Mouse (Mus musculus): ENCODE measurements around the gene Pgm2l1. TPM values are rescaled to one million over a fixed set of nuclear protein-coding genes. Genes with fewer than 3 reads are reported as not detected.

Gene Pgm2l1
- total RNA-seq, 1 experiment, result 6.7 TPM

DNA sequence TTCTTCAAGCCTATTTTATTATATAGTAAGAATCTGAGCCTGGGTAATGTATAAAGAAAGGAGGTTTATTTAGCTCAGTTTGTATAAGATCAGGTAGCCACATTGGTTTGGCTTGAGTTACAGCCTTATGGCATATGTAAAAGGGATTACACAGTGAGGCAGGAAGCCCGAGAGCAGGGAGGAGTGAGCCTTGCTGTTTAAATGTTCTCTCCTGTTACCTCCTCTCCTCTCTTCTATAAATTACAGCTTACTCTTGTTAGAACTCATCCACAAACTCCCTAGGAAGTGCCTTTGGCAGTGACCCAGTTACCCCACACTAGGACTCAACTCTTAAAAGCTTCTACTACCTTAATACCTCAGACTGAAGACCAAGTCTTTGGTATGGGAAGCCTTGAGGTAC lies 4.5 kb downstream of the Pgm2l1 start:
- H3K4me1 ChIP-seq (ENCODE audit: control insufficient read depth in 2 of 2, insufficient read depth in 2 of 2, low read length in 2 of 2, poor library complexity in 1 of 2), result no peaks in the 10 kb centered on the region; a peak in 1 of 4 replicates
- TF ChIP-seq ZC3H11A (IDR thresholded peaks at IDR 0.05; ENCODE audit: borderline replicate concordance, low read depth, low read length), result no peak
- no peak overlapping the region for H3K4me3 ChIP-seq (ENCODE audit: insufficient read depth in 1 of 2, low read depth in 1 of 2, low read length in 2 of 2, poor library complexity in 1 of 2, severe bottlenecking in 1 of 2)
- H3K9ac ChIP-seq (ENCODE audit: insufficient read depth, low read depth, low read length, poor library complexity, severe bottlenecking), result no peak overlapping the region
- in situ Hi-C loops (cut with MboI; ENCODE audit: low sequenced_read_pairs in 2 of 2, unreplicated experiment in 2 of 2), result no loop called here
- H3K36me3 ChIP-seq (ENCODE audit: control insufficient read depth, insufficient read depth, low read length, poor library complexity, severe bottlenecking), result no peaks in the 10 kb centered on the region
- H3K9me3 ChIP-seq (ENCODE audit: control insufficient read depth, insufficient read depth, low read depth, low read length), result no peaks in the 10 kb centered on the region
- no peak for DNase-seq (ENCODE audit: low read depth, low spot score)
- no peak overlapping the region for H3K27ac ChIP-seq (ENCODE audit: insufficient read depth, low read depth, low read length, poor library complexity, severe bottlenecking)

DNA sequence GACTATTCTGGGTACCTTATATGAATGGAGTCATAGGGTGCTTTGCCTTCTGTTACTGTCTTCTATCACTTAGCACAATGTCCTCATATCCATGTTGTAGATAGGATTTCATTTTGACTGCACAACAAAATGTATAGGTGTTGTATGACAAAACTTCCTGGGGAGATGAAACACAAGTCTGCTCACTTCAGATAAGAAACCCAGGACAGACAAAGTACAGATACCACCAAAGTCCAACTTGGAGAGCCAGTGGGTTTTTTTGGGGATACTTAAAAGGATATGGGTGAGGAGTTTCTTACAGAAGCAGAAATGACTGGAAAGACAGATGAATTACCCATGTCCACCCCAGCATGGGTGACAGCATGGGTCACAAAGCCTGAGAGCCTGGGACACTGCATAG lies 6.5 kb downstream of the Pgm2l1 start:
- Histone ChIP-seq H3K27ac (ENCODE audit: insufficient read depth, low read depth, low read length, poor library complexity, severe bottlenecking) (no peak overlapping the region), H3K36me3 (ENCODE audit: control insufficient read depth, insufficient read depth, low read length, poor library complexity, severe bottlenecking) (no peaks in the 10 kb centered on the region), H3K9me3 (ENCODE audit: control insufficient read depth, insufficient read depth, low read depth, low read length) (no peaks in the 10 kb centered on the region), H3K4me3 (ENCODE audit: insufficient read depth in 1 of 2, low read depth in 1 of 2, low read length in 2 of 2, poor library complexity in 1 of 2, severe bottlenecking in 1 of 2) (no peak overlapping the region), H3K4me1 (ENCODE audit: control insufficient read depth in 2 of 2, insufficient read depth in 2 of 2, low read length in 2 of 2, poor library complexity in 1 of 2) (no peaks in the 10 kb centered on the region; a peak in 1 of 4 replicates), H3K9ac (ENCODE audit: insufficient read depth, low read depth, low read length, poor library complexity, severe bottlenecking) (no peak overlapping the region)
- TF ChIP-seq CHD2 (IDR thresholded peaks at IDR 0.05; ENCODE audit: low read depth, low read length) (no peak), HCFC1 (IDR thresholded peaks at IDR 0.05; ENCODE audit: borderline replicate concordance, insufficient read depth, low read length) (no peak), ZC3H11A (IDR thresholded peaks at IDR 0.05; ENCODE audit: borderline replicate concordance, low read depth, low read length) (no peak), MAFK (IDR thresholded peaks at IDR 0.05; ENCODE audit: insufficient read depth, low read depth, low read length) (no peak), ZNF384 (IDR thresholded peaks at IDR 0.05; ENCODE audit: low read depth, low read length) (no peak)
- DNase-seq (ENCODE audit: low read depth, low spot score), result no peak
- in situ Hi-C loops (cut with MboI; ENCODE audit: low sequenced_read_pairs in 2 of 2, unreplicated experiment in 2 of 2), result no loop called here

GRCm38 (mm10) chr7:100234264-100234885 lies 7.2 kb downstream of the Pgm2l1 start:
- no peaks in the 10 kb centered on the region for H3K4me1 ChIP-seq (ENCODE audit: control insufficient read depth in 2 of 2, insufficient read depth in 2 of 2, low read length in 2 of 2, poor library complexity in 1 of 2)
- H3K4me3 ChIP-seq (ENCODE audit: insufficient read depth in 1 of 2, low read depth in 1 of 2, low read length in 2 of 2, poor library complexity in 1 of 2, severe bottlenecking in 1 of 2), result no peak overlapping the region
- no peak overlapping the region for H3K9ac ChIP-seq (ENCODE audit: insufficient read depth, low read depth, low read length, poor library complexity, severe bottlenecking)
- H3K27ac ChIP-seq (ENCODE audit: insufficient read depth, low read depth, low read length, poor library complexity, severe bottlenecking), result no peak overlapping the region
- no peaks in the 10 kb centered on the region for H3K9me3 ChIP-seq (ENCODE audit: control insufficient read depth, insufficient read depth, low read depth, low read length)
- H3K36me3 ChIP-seq (ENCODE audit: control insufficient read depth, insufficient read depth, low read length, poor library complexity, severe bottlenecking), result no peaks in the 10 kb centered on the region
- no peak for DNase-seq (ENCODE audit: low read depth, low spot score)
- in situ Hi-C loops (cut with MboI; ENCODE audit: low sequenced_read_pairs in 2 of 2, unreplicated experiment in 2 of 2), result no loop called here
- no peak for TF ChIP-seq MAFK (IDR thresholded peaks at IDR 0.05; ENCODE audit: insufficient read depth, low read depth, low read length)

GRCm38 (mm10) chr7:100238271-100238670 lies 11.1 kb downstream of the Pgm2l1 start:
- Histone ChIP-seq H3K9ac (ENCODE audit: insufficient read depth, low read depth, low read length, poor library complexity, severe bottlenecking) (no peak overlapping the region), H3K36me3 (ENCODE audit: control insufficient read depth, insufficient read depth, low read length, poor library complexity, severe bottlenecking) (no peaks in the 10 kb centered on the region), H3K27ac (ENCODE audit: insufficient read depth, low read depth, low read length, poor library complexity, severe bottlenecking) (no peak overlapping the region), H3K4me3 (ENCODE audit: insufficient read depth in 1 of 2, low read depth in 1 of 2, low read length in 2 of 2, poor library complexity in 1 of 2, severe bottlenecking in 1 of 2) (no peak overlapping the region), H3K9me3 (ENCODE audit: control insufficient read depth, insufficient read depth, low read depth, low read length) (no peaks in the 10 kb centered on the region), H3K4me1 (ENCODE audit: control insufficient read depth in 2 of 2, insufficient read depth in 2 of 2, low read length in 2 of 2, poor library complexity in 1 of 2) (no peaks in the 10 kb centered on the region)
- in situ Hi-C loops (cut with MboI; ENCODE audit: low sequenced_read_pairs in 2 of 2, unreplicated experiment in 2 of 2), result no loop called here
- no peak for DNase-seq (ENCODE audit: low read depth, low spot score)
- TF ChIP-seq MAFK (IDR thresholded peaks at IDR 0.05; ENCODE audit: insufficient read depth, low read depth, low read length) (no peak), CHD2 (IDR thresholded peaks at IDR 0.05; ENCODE audit: low read depth, low read length) (no peak), ZC3H11A (IDR thresholded peaks at IDR 0.05; ENCODE audit: borderline replicate concordance, low read depth, low read length) (no peak), HCFC1 (IDR thresholded peaks at IDR 0.05; ENCODE audit: borderline replicate concordance, insufficient read depth, low read length) (no peak), ZNF384 (IDR thresholded peaks at IDR 0.05; ENCODE audit: low read depth, low read length) (no peak)

DNA sequence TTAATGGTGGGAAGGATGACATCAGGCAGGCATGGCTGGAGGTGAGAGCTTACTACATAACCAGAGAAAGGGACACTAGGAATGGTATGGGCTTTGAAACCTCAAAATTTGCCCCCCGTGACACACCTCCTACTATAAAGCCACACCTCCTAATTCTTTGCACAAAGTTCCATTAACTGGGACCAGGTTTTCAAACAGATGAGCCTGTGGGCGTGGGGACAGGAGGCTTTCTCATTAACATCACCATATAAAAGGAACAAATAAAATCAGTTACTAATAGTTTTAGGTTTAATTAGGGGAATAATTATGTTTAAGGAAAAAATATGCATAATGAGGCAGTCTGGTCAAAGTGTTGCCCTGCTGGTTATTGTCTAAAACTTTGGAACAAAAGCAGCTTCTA lies 13.4 kb downstream of the Pgm2l1 start:
- Histone ChIP-seq H3K36me3 (ENCODE audit: control insufficient read depth, insufficient read depth, low read length, poor library complexity, severe bottlenecking) (no peaks in the 10 kb centered on the region), H3K9me3 (ENCODE audit: control insufficient read depth, insufficient read depth, low read depth, low read length) (no peaks in the 10 kb centered on the region), H3K4me3 (ENCODE audit: insufficient read depth in 1 of 2, low read depth in 1 of 2, low read length in 2 of 2, poor library complexity in 1 of 2, severe bottlenecking in 1 of 2) (no peak overlapping the region), H3K9ac (ENCODE audit: insufficient read depth, low read depth, low read length, poor library complexity, severe bottlenecking) (no peak overlapping the region), H3K27ac (ENCODE audit: insufficient read depth, low read depth, low read length, poor library complexity, severe bottlenecking) (no peak overlapping the region), H3K4me1 (ENCODE audit: control insufficient read depth in 2 of 2, insufficient read depth in 2 of 2, low read length in 2 of 2, poor library complexity in 1 of 2) (no peaks in the 10 kb centered on the region)
- DNase-seq (ENCODE audit: low read depth, low spot score), result no peak
- TF ChIP-seq CHD2 (IDR thresholded peaks at IDR 0.05; ENCODE audit: low read depth, low read length) (no peak), HCFC1 (IDR thresholded peaks at IDR 0.05; ENCODE audit: borderline replicate concordance, insufficient read depth, low read length) (no peak), MAFK (IDR thresholded peaks at IDR 0.05; ENCODE audit: insufficient read depth, low read depth, low read length) (no peak), ZC3H11A (IDR thresholded peaks at IDR 0.05; ENCODE audit: borderline replicate concordance, low read depth, low read length) (no peak), ZNF384 (IDR thresholded peaks at IDR 0.05; ENCODE audit: low read depth, low read length) (no peak)
- in situ Hi-C loops (cut with MboI; ENCODE audit: low sequenced_read_pairs in 2 of 2, unreplicated experiment in 2 of 2), result no loop called here
